Mouse (Mus musculus): ENCODE results near the gene Fgfr1op2. TPM values are rescaled to one million over a fixed set of nuclear protein-coding genes. Genes with fewer than 3 reads are reported as not detected.

The Fgfr1op2 gene
- polyA plus RNA-seq, 1 experiment from 2014 or later, result 93.5 TPM

DNA sequence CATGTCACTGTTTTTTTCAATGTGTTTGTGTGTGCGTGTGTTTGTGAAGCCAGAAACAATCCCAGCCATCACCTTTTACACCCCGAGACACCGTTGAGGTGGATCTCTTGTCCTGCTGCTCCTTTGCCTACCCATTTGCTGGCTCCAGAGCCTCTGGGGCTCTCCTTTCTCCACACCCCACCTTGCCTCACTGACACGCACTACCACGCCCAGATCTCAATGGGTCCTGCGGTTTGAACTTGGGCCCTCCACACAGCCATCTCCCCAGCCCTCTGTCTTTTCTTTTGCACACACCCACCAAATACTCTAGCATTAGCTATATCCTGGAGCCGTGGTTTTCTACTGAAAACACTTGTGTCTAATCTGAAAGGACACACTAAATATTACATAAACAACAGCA is 34.9 kb downstream of the Fgfr1op2 start:
- Histone ChIP-seq H3K9ac (no peak overlapping the region), H3K27ac (no peak overlapping the region), H3K4me3 (no peak overlapping the region), H3K4me1 (no peaks in the 10 kb centered on the region), H3K27me3 (no peaks in the 10 kb centered on the region), H3K9me3 (no peaks in the 10 kb centered on the region), H3K36me3 (peaks cover 89% of the 10 kb centered on the region), H3K4me2 (replicated peaks) (no peak overlapping the region)
- WGBS, result 95% methylated on average over 7 of the region's 7 CpGs
- no peak for ATAC-seq (ENCODE audit: low FRiP score, low read depth)

DNA sequence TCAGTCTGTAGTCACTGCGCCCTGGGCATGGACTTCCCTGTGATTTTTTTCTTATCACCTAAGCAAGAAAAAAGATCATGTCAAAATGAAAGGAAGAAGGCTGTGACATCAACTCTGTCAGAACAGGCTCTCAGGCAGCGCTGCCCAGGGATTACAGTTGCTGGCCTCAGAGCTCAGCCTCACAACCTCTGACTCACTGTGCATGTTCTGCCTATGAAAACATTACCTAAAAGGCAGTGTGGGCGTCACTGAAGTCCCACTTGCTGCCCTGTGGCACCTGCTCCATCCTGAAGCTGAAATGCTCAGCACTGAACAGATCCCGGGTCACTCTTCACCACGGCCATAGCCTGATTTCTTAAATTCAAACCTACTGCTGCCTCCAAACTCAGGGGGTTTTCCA is 35.7 kb downstream of the Fgfr1op2 start:
- H3K36me3 ChIP-seq, result peaks cover 89% of the 10 kb centered on the region
- H3K4me2 ChIP-seq (replicated peaks), result no peak overlapping the region
- no peaks in the 10 kb centered on the region for H3K9me3 ChIP-seq
- no peaks in the 10 kb centered on the region for H3K4me1 ChIP-seq
- no peak for ATAC-seq (ENCODE audit: low FRiP score, low read depth)
- H3K4me3 ChIP-seq, result no peak overlapping the region
- H3K9ac ChIP-seq, result no peak overlapping the region
- H3K27ac ChIP-seq, result no peak overlapping the region
- no peaks in the 10 kb centered on the region for H3K27me3 ChIP-seq
- WGBS, result 91% methylated on average over 5 of the region's 5 CpGs

DNA sequence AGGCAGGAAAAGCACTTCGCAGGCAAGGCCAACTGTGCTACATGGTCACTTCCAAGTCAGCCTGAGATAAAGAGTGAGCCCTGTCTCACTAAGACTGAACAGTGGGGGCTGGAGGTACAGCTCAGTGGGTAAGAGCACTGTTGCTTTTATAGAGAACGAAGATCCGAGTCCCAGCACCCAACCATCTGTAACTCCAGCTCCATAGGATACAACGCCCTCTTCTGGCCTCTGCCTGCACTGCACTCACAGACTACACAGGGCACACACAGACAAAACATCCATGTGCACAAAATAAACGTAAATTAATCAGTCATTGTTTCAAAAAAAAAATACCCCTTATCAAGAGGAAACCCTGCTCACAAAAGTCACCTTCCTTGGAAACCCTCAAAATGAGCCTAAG is 36.9 kb downstream of the Fgfr1op2 start:
- H3K36me3 ChIP-seq, result peaks cover 90% of the 10 kb centered on the region
- no peaks in the 10 kb centered on the region for H3K27me3 ChIP-seq
- no peak overlapping the region for H3K4me3 ChIP-seq
- H3K4me1 ChIP-seq, result no peaks in the 10 kb centered on the region
- H3K27ac ChIP-seq, result no peak overlapping the region
- no peak for ATAC-seq (ENCODE audit: low FRiP score, low read depth)
- no peak overlapping the region for H3K4me2 ChIP-seq (replicated peaks)
- no peaks in the 10 kb centered on the region for H3K9me3 ChIP-seq
- H3K9ac ChIP-seq, result no peak overlapping the region
- 95% methylated on average over 5 of the region's 5 CpGs for WGBS

GRCm38 (mm10) chr6:146614541-146614940 is 37.5 kb downstream of the Fgfr1op2 start:
- 90% methylated on average over 5 of the region's 5 CpGs for WGBS
- Histone ChIP-seq H3K27me3 (no peaks in the 10 kb centered on the region), H3K36me3 (peaks cover 88% of the 10 kb centered on the region)

DNA sequence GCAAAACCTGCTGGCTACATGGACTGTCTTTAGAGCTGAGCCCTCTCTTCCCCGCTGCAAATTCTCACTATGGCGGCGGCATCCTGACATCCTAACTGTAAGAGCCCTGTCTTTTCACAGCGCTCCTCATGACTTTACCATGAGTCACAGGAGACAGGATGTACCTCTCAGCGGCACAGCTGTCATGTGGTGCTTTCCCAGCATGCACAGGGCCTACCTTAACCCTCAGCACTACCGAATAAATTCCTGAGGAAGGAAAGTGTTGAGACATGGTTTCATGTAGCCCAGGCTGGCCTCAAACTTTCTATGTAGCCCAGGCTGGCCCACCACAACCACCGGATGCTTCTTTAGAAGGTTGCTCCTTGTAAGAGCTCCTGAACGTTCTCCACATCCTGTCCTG is 38.9 kb downstream of the Fgfr1op2 start:
- H3K27ac ChIP-seq, result no peak overlapping the region
- H3K4me1 ChIP-seq, result no peaks in the 10 kb centered on the region
- WGBS, result 92% methylated on average over 8 of the region's 8 CpGs
- H3K4me3 ChIP-seq, result no peak overlapping the region
- no peak overlapping the region for H3K4me2 ChIP-seq (replicated peaks)
- no peaks in the 10 kb centered on the region for H3K27me3 ChIP-seq
- H3K36me3 ChIP-seq, result peaks cover 88% of the 10 kb centered on the region
- no peak for ATAC-seq (ENCODE audit: low FRiP score, low read depth)
- H3K9ac ChIP-seq, result no peak overlapping the region
- H3K9me3 ChIP-seq, result no peaks in the 10 kb centered on the region

More at GRCm38 (mm10) chr6:146614541-146614940, 37.5 kb downstream of the Fgfr1op2 start:
- Histone ChIP-seq H3K4me3 (no peak overlapping the region), H3K4me1 (no peaks in the 10 kb centered on the region), H3K9me3 (no peaks in the 10 kb centered on the region), H3K4me2 (replicated peaks) (no peak overlapping the region), H3K9ac (no peak overlapping the region), H3K27ac (no peak overlapping the region)
- no peak for ATAC-seq (ENCODE audit: low FRiP score, low read depth)

GRCm38 (mm10) chr6:146616670-146617069 is 39.7 kb downstream of the Fgfr1op2 start:
- H3K27ac ChIP-seq, result no peak overlapping the region
- no peak for ATAC-seq (ENCODE audit: low FRiP score, low read depth)

GRCm38 (mm10) chr6:146628123-146628522 is 51.1 kb downstream of the Fgfr1op2 start:
- no peak overlapping the region for H3K27ac ChIP-seq
- peaks cover 15% of the 10 kb centered on the region for H3K4me1 ChIP-seq
- 82% methylated on average over 3 of the region's 3 CpGs for WGBS
- H3K4me3 ChIP-seq, result no peak overlapping the region
- no peak overlapping the region for H3K9ac ChIP-seq
- no peak for ATAC-seq (ENCODE audit: low FRiP score, low read depth)
- no peaks in the 10 kb centered on the region for H3K27me3 ChIP-seq
- H3K36me3 ChIP-seq, result peaks cover 13% of the 10 kb centered on the region
- no peaks in the 10 kb centered on the region for H3K9me3 ChIP-seq
- no peak overlapping the region for H3K4me2 ChIP-seq (replicated peaks)

More at GRCm38 (mm10) chr6:146616670-146617069, 39.7 kb downstream of the Fgfr1op2 start:
- Histone ChIP-seq H3K27me3 (no peaks in the 10 kb centered on the region), H3K9me3 (no peaks in the 10 kb centered on the region), H3K36me3 (peaks cover 95% of the 10 kb centered on the region), H3K4me3 (no peak overlapping the region), H3K4me1 (no peaks in the 10 kb centered on the region), H3K4me2 (replicated peaks) (no peak overlapping the region), H3K9ac (no peak overlapping the region)
- 91% methylated on average over 2 of the region's 2 CpGs for WGBS

DNA sequence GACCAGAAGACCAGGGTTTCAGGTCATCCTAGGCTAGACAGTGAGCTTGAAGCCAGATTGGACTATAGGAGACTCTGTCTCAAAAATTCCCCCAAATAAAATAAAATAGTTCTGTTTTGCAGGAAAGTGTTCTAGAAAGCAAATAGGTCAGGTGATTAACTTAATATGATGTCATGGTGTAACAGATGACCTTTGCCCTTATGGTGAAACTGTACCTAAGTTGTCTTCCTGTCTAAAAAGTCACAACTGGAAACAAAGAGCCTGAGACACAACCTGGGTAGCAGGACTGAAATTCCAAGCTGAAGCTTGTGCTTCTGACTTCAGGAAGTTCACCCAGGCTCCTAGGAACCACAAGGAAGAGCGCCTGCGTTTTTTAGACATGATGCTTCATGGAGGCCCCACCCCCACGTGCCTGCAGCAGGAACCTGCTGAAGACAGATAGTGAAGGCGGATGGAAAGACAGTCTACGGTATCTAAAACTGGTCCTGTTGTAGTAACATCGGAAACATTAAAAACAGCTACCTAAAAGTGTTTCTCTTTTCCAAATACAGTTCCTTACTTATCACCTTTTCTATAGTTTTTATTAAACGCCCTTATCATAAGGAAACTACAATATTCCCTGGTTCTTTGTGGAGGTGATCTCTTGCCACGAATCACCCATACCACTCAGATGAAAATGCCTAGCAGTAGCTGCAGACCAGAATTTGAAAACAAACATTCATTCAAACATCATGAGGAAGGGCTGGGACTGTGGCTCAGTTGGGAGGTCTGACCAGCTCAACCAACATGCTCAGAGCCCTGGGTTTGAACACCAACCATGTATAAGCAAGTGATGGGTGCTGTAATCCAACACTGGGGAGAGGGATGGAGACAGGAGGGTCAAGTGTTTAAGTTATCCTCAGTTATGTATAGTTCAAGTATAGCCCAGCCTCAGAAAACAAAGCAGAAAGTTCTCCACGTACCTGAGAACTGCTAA is 53.1 kb downstream of the Fgfr1op2 start:
- no peaks in the 10 kb centered on the region for H3K9me3 ChIP-seq
- no peak overlapping the region for H3K4me3 ChIP-seq
- no peak for ATAC-seq (ENCODE audit: low FRiP score, low read depth)
- no peak overlapping the region for H3K27ac ChIP-seq
- H3K4me1 ChIP-seq, result peaks cover 22% of the 10 kb centered on the region
- H3K9ac ChIP-seq, result no peak overlapping the region
- no peaks in the 10 kb centered on the region for H3K27me3 ChIP-seq
- H3K4me2 ChIP-seq (replicated peaks), result no peak overlapping the region
- H3K36me3 ChIP-seq, result no peaks in the 10 kb centered on the region
- 86% methylated on average over 9 of the region's 9 CpGs for WGBS

DNA sequence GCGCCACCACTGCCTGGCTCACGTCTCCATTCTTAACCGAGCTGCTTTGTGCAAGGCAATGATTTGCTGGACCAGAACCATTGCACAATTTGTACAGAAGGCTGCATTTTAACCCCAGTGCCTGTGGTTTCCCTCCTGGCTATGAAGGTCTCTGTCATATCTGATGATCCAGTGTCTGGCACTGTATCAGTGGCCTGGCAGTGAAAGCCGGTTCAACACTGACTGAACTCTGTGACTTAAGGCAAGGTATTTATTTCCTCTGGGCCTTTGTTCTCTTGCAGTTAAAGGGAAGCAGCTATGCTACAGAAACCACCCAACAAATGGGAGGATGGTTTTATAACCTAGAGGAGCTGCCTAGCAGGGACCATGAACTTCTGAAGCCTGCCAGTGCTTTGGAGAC is 54.0 kb downstream of the Fgfr1op2 start:
- Histone ChIP-seq H3K4me2 (replicated peaks) (no peak overlapping the region), H3K9me3 (no peaks in the 10 kb centered on the region), H3K27me3 (no peaks in the 10 kb centered on the region), H3K9ac (no peak overlapping the region), H3K36me3 (no peaks in the 10 kb centered on the region), H3K27ac (no peak overlapping the region), H3K4me1 (peaks cover 22% of the 10 kb centered on the region), H3K4me3 (no peak overlapping the region)
- no peak for ATAC-seq (ENCODE audit: low FRiP score, low read depth)
- WGBS, result 81% methylated on average over 4 of the region's 4 CpGs

GRCm38 (mm10) chr6:146631847-146632246 is 54.8 kb downstream of the Fgfr1op2 start:
- 49% methylated on average over 8 of the region's 8 CpGs for WGBS
- ATAC-seq (ENCODE audit: low FRiP score, low read depth), result no peak
- H3K27ac ChIP-seq, result no peak overlapping the region

GRCm38 (mm10) chr6:146632403-146632802 is 55.4 kb downstream of the Fgfr1op2 start:
- H3K27me3 ChIP-seq, result no peaks in the 10 kb centered on the region
- H3K9me3 ChIP-seq, result no peaks in the 10 kb centered on the region
- H3K4me2 ChIP-seq (replicated peaks), result 0 out of 2 replicates have a peak overlapping the region, but pooled peaks have one; percentile 71
- no peaks in the 10 kb centered on the region for H3K36me3 ChIP-seq
- no peak overlapping the region for H3K4me3 ChIP-seq
- WGBS, result 67% methylated on average over 9 of the region's 9 CpGs
- ATAC-seq (ENCODE audit: low FRiP score, low read depth), result no peak
- peaks cover 22% of the 10 kb centered on the region for H3K4me1 ChIP-seq
- H3K27ac ChIP-seq, result no peak overlapping the region
- peak overlapping the region; percentile 88; the same call in 1 of the 2 replicates for H3K9ac ChIP-seq

More at GRCm38 (mm10) chr6:146631847-146632246, 54.8 kb downstream of the Fgfr1op2 start:
- H3K9me3 ChIP-seq, result no peaks in the 10 kb centered on the region
- peaks cover 22% of the 10 kb centered on the region for H3K4me1 ChIP-seq
- H3K27me3 ChIP-seq, result no peaks in the 10 kb centered on the region
- H3K36me3 ChIP-seq, result no peaks in the 10 kb centered on the region
- H3K4me3 ChIP-seq, result no peak overlapping the region
- no peak overlapping the region for H3K9ac ChIP-seq
- H3K4me2 ChIP-seq (replicated peaks), result 0 out of 2 replicates have a peak overlapping the region, but pooled peaks have one; percentile 71

DNA sequence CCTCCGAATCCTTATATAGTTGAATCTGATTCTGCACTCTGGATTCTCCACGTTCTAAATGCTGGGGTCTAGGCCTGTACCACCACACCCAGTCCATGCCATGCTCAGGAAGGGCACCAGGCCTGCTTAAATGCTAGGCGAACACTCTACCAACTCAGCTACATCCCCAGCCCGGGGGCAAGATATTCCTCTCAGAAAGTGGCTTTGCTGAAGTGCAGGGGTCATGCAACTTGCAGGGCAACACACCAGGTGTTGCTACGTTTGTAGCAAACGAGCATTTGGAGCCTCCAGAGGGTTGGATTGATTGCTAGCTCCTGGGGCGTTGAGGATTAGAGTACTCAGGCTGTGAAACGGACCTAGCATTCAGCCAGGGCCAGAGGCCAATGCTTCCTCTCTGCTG is 56.1 kb downstream of the Fgfr1op2 start:
- no peaks in the 10 kb centered on the region for H3K9me3 ChIP-seq
- no peak for ATAC-seq (ENCODE audit: low FRiP score, low read depth)

More for the DNA sequence above, 56.1 kb downstream of the Fgfr1op2 start:
- H3K4me3 ChIP-seq, result peak overlapping the region; percentile 76
- H3K27me3 ChIP-seq, result no peaks in the 10 kb centered on the region
- H3K27ac ChIP-seq, result no peak overlapping the region
- H3K36me3 ChIP-seq, result no peaks in the 10 kb centered on the region
- peak overlapping the region; percentile 71 for H3K4me2 ChIP-seq (replicated peaks)
- H3K4me1 ChIP-seq, result peaks cover 22% of the 10 kb centered on the region
- WGBS, result 38% methylated on average over 8 of the region's 8 CpGs
- H3K9ac ChIP-seq, result peak overlapping the region; percentile 88

All from limb, embryonic 13.5 days (tissue).